19 mouse cellular contexts compared by ENCODE assay signal in the genomic region with DNA sequence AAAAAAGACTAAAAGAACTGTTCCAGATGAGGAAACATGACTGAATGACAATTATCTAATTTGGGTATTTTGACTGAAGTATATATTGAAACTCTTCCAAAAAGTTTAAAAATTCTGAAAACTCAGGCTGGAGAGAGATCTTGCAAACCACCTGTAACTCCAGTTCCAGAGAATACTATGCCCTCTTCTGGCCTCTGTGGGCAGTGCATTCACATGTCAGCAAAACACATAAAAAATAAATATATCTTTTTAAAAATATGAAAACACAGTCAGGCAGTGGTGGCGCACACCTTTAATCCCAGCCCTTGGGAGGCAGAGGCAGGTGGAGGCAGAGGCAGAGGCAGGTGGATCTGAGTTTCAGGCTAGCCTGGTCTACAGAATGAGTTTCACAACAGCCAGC. TPM values are rescaled to one million over a fixed set of nuclear protein-coding genes. Genes with fewer than 3 reads are reported as not detected.
A peak's percentile ranks its signal among the peaks of the same experiment; 100 is the strongest.
DNase-seq lines count a peak whose midpoint lies in the region; ATAC-seq and TF ChIP-seq lines count a peak whose summit lies in the region.
"Had no signal": no experiment of that assay in that cellular context is flagged by ENCODE, and none has a peak within 500 bp of the region (broad histone marks: within the 10 kb centered on the region; RNA-seq: fewer than 3 reads in every experiment).

No protein-coding gene starts in this region.

- no peaks in the 10 kb centered on the region for H3K9me3 ChIP-seq in lung, postnatal 0 days (ENCODE audit: low read length)
- H3K9me3 ChIP-seq in MEL (replicated peaks; ENCODE audit: insufficient read depth, low read length) = no peaks in the 10 kb centered on the region
- no peaks in the 10 kb centered on the region for H3K9me3 ChIP-seq in stomach, postnatal 0 days (ENCODE audit: control insufficient read depth, low read length)
- no peaks in the 10 kb centered on the region for H3K9me3 ChIP-seq in hindbrain, embryonic 13.5 days
- H3K9me3 ChIP-seq: heart, embryonic 13.5 days; limb, embryonic 15.5 days; neural tube, embryonic 13.5 days had no signal

- TF ChIP-seq CTCF in heart, adult 2 months (IDR thresholded peaks at IDR 0.05) = peak; percentile 38
- peak; percentile 33; the same call in 1 of the 2 replicates for TF ChIP-seq CTCF in lung, postnatal 0 days (IDR thresholded peaks at IDR 0.05)
- no peak for TF ChIP-seq CTCF in lung, adult 2 months (IDR thresholded peaks at IDR 0.05; ENCODE audit: insufficient read depth, low read length)
- peak; percentile 40 to 54 (median 42) for TF ChIP-seq CTCF in MEL (IDR thresholded peaks at IDR 0.05 in 2 of 3, conservative IDR thresholded peaks at IDR 0.05 in 1 of 3; ENCODE audit: control insufficient read depth in 1 of 3, insufficient read depth in 1 of 3, low read depth in 2 of 3, low read length in 3 of 3, poor library complexity in 1 of 3, severe bottlenecking in 1 of 3)
- TF ChIP-seq CTCF in stomach, postnatal 0 days (IDR thresholded peaks at IDR 0.05; ENCODE audit: low read depth) = peak; percentile 47

- DNase-seq in heart, adult 2 months = no peak
- DNase-seq in heart, adult 11 months = no peak
- no peak for DNase-seq in lung, postnatal 0 days (ENCODE audit: low spot score)
- DNase-seq in lung, adult 2 months = no peak
- DNase-seq in MEL (ENCODE audit: low read depth, low spot score) = peak; percentile 78
- peak; percentile 21 for DNase-seq in stomach, postnatal 0 days (ENCODE audit: low spot score)
- DNase-seq in frontal cortex, adult 2 months (ENCODE audit: extremely low spot score in 1 of 2, low spot score in 1 of 2) = no peak
- DNase-seq: adrenal gland, adult 2 months; gastrocnemius, postnatal 25 days had no signal

- no peaks in the 10 kb centered on the region; the same call in 1 of the 2 replicates for H3K4me1 ChIP-seq in heart, adult 2 months (ENCODE audit: control insufficient read depth, insufficient read depth, low read length)
- no peaks in the 10 kb centered on the region for H3K4me1 ChIP-seq in lung, postnatal 0 days (ENCODE audit: insufficient read depth, low read depth, low read length)
- no peaks in the 10 kb centered on the region; the same call in 1 of the 2 replicates for H3K4me1 ChIP-seq in lung, adult 2 months (ENCODE audit: control insufficient read depth, insufficient read depth, low read length)
- peaks cover 25 to 34% of the 10 kb centered on the region in 2 experiments for H3K4me1 ChIP-seq in MEL (ENCODE audit: control insufficient read depth in 1 of 2, insufficient read depth in 2 of 2, low read length in 2 of 2)
- H3K4me1 ChIP-seq in stomach, postnatal 0 days (replicated peaks; ENCODE audit: control insufficient read depth, insufficient read depth) = no peaks in the 10 kb centered on the region
- peaks cover 12% of the 10 kb centered on the region; the same call in 1 of the 2 replicates for H3K4me1 ChIP-seq in hindbrain, embryonic 13.5 days (replicated peaks)
- H3K4me1 ChIP-seq: heart, embryonic 13.5 days; limb, embryonic 15.5 days had no signal

- H3K36me3 ChIP-seq in heart, adult 2 months (ENCODE audit: control insufficient read depth, insufficient read depth, low read length) = no peaks in the 10 kb centered on the region
- H3K36me3 ChIP-seq in lung, postnatal 0 days (ENCODE audit: insufficient read depth, low read length) = no peaks in the 10 kb centered on the region
- peaks cover 0 to 57% of the 10 kb centered on the region in 2 experiments; a peak in 2 of 4 replicates for H3K36me3 ChIP-seq in MEL (ENCODE audit: control insufficient read depth in 1 of 2, insufficient read depth in 2 of 2, low read length in 2 of 2)
- H3K36me3 ChIP-seq in stomach, postnatal 0 days (ENCODE audit: control insufficient read depth, insufficient read depth, low read length) = no peaks in the 10 kb centered on the region
- H3K36me3 ChIP-seq in hindbrain, embryonic 13.5 days = no peaks in the 10 kb centered on the region
- H3K36me3 ChIP-seq: heart, embryonic 13.5 days; limb, embryonic 15.5 days; neural tube, embryonic 13.5 days had no signal

- 100% methylated on average over 1 of the region's 1 CpGs for WGBS in heart, adult 2 months
- 92% methylated on average over 1 of the region's 1 CpGs for WGBS in lung, postnatal 0 days
- WGBS in lung, adult 2 months = 94% methylated on average over 1 of the region's 1 CpGs
- 90% methylated on average over 1 of the region's 1 CpGs for WGBS in stomach, postnatal 0 days
- 100% methylated on average over 1 of the region's 1 CpGs for WGBS in hindbrain, embryonic 13.5 days

- intact Hi-C loops in heart, adult 2 months (cut with DNase I) = no loop called here

- no peaks in the 10 kb centered on the region for H3K79me2 ChIP-seq in heart, adult 2 months (replicated peaks; ENCODE audit: control insufficient read depth, insufficient read depth, low read length)
- peaks cover 4% of the 10 kb centered on the region; the same call in 1 of the 2 replicates for H3K79me2 ChIP-seq in MEL (ENCODE audit: control insufficient read depth, insufficient read depth, low read length, poor library complexity)

- no peak overlapping the region for H3K4me3 ChIP-seq in heart, adult 2 months
- no peak overlapping the region for H3K4me3 ChIP-seq in lung, postnatal 0 days (ENCODE audit: low read depth, low read length)
- no peak overlapping the region for H3K4me3 ChIP-seq in lung, adult 2 months (replicated peaks; ENCODE audit: extremely low read depth, low read depth, low read length)
- no peak overlapping the region for H3K4me3 ChIP-seq in MEL (ENCODE audit: control insufficient read depth in 1 of 2, insufficient read depth in 1 of 2, low read depth in 2 of 2, low read length in 2 of 2)
- no peak overlapping the region for H3K4me3 ChIP-seq in stomach, postnatal 0 days (ENCODE audit: low read depth, low read length)
- no peak overlapping the region for H3K4me3 ChIP-seq in hindbrain, embryonic 13.5 days
- H3K4me3 ChIP-seq: erythroblast, embryonic 14.5 days; heart, embryonic 13.5 days; limb, embryonic 15.5 days; neural tube, embryonic 13.5 days had no signal

- TF ChIP-seq EP300 in heart, adult 2 months (IDR thresholded peaks at IDR 0.05; ENCODE audit: insufficient read depth, low read depth, low read length) = no peak
- TF ChIP-seq EP300 in lung, postnatal 0 days (IDR thresholded peaks at IDR 0.05) = no peak
- TF ChIP-seq EP300 in MEL (IDR thresholded peaks at IDR 0.05; ENCODE audit: low read depth in 1 of 2, low read length in 2 of 2) = no peak
- TF ChIP-seq EP300 in stomach, postnatal 0 days (optimal IDR thresholded peaks at IDR 0.05) = no peak

- no peak overlapping the region for H3K4me2 ChIP-seq in lung, postnatal 0 days (replicated peaks; ENCODE audit: low read depth, low read length)
- H3K4me2 ChIP-seq in stomach, postnatal 0 days (replicated peaks; ENCODE audit: low read depth) = no peak overlapping the region
- H3K4me2 ChIP-seq in hindbrain, embryonic 13.5 days = no peak overlapping the region
- H3K4me2 ChIP-seq: heart, embryonic 13.5 days; limb, embryonic 15.5 days; neural tube, embryonic 13.5 days had no signal

- TF ChIP-seq POLR2A in heart, adult 2 months (IDR thresholded peaks at IDR 0.05; ENCODE audit: insufficient read depth, low read depth, low read length) = no peak
- no peak for TF ChIP-seq POLR2A in lung, adult 2 months (IDR thresholded peaks at IDR 0.05; ENCODE audit: borderline replicate concordance, extremely low read depth, low read depth, low read length)
- TF ChIP-seq POLR2A in MEL (IDR thresholded peaks at IDR 0.05; ENCODE audit: control insufficient read depth in 1 of 2, insufficient read depth in 1 of 2, low read depth in 1 of 2, low read length in 2 of 2, poor library complexity in 1 of 2) = no peak

- TF ChIP-seq RAD21 in MEL (IDR thresholded peaks at IDR 0.05; ENCODE audit: low read depth, low read length) = peak; percentile 33

- no peak overlapping the region for H3K9ac ChIP-seq in heart, adult 2 months (ENCODE audit: low read depth, low read length)
- no peak overlapping the region for H3K9ac ChIP-seq in lung, postnatal 0 days (replicated peaks; ENCODE audit: low read depth)
- H3K9ac ChIP-seq in MEL (ENCODE audit: control insufficient read depth, low read depth, low read length, poor library complexity, severe bottlenecking) = no peak overlapping the region
- no peak overlapping the region for H3K9ac ChIP-seq in stomach, postnatal 0 days (ENCODE audit: low read length)
- H3K9ac ChIP-seq in hindbrain, embryonic 13.5 days = no peak overlapping the region
- H3K9ac ChIP-seq: heart, embryonic 13.5 days; limb, embryonic 15.5 days; neural tube, embryonic 13.5 days had no signal

- no peak for ATAC-seq in lung, postnatal 0 days
- no peak for ATAC-seq in stomach, postnatal 0 days (ENCODE audit: low FRiP score, low TSS enrichment)
- ATAC-seq in hindbrain, embryonic 13.5 days (ENCODE audit: low FRiP score) = no peak
- ATAC-seq: forebrain, embryonic 16.5 days; intestine, embryonic 16.5 days; midbrain, embryonic 16.5 days had no signal

- H3K27ac ChIP-seq in heart, adult 2 months = no peak overlapping the region
- no peak overlapping the region for H3K27ac ChIP-seq in lung, postnatal 0 days (ENCODE audit: low read length)
- peak overlapping the region; percentile 58 for H3K27ac ChIP-seq in MEL (ENCODE audit: control insufficient read depth, low read depth, low read length)
- no peak overlapping the region for H3K27ac ChIP-seq in stomach, postnatal 0 days (replicated peaks)
- no peak overlapping the region for H3K27ac ChIP-seq in hindbrain, embryonic 13.5 days
- H3K27ac ChIP-seq: heart, embryonic 13.5 days; limb, embryonic 15.5 days; macrophage; neural tube, embryonic 13.5 days had no signal

- H3K27me3 ChIP-seq in heart, adult 2 months (ENCODE audit: control insufficient read depth, insufficient read depth, low read length) = no peaks in the 10 kb centered on the region
- H3K27me3 ChIP-seq in lung, postnatal 0 days (replicated peaks; ENCODE audit: insufficient read depth, low read length) = no peaks in the 10 kb centered on the region
- H3K27me3 ChIP-seq in MEL (ENCODE audit: control insufficient read depth in 1 of 2, insufficient read depth in 2 of 2, low read length in 2 of 2) = no peaks in the 10 kb centered on the region
- no peaks in the 10 kb centered on the region for H3K27me3 ChIP-seq in stomach, postnatal 0 days (ENCODE audit: control insufficient read depth, insufficient read depth, low read length)
- H3K27me3 ChIP-seq in hindbrain, embryonic 13.5 days = peaks cover 62% of the 10 kb centered on the region

RNA-seq across cellular contexts. Expression of a gene that starts 3.7 kb away (rescaled TPM):
- 1 to 10 TPM; 3.2 to 4.4 TPM for total RNA-seq in heart, adult 2 months (2021)
- polyA plus RNA-seq in heart, adult 2 months (2012; rRNA removed) = 3.3 and 5.0 TPM in 2 replicates
- 5.9 and 6.6 TPM in 2 replicates for polyA plus RNA-seq in lung, postnatal 0 days (2015; fragmentation: Nextera tagmentation; extraction: Ambion mirVana)
- polyA plus RNA-seq in lung, adult 2 months (2012; rRNA removed) = 6.2 and 8.0 TPM in 2 replicates
- 1.6 and 2.8 TPM in 2 replicates for total RNA-seq in MEL (2012; rRNA removed)
- polyA plus RNA-seq in MEL (2012; ENCODE audit: insufficient read depth in 1 of 2, insufficient read length in 2 of 2, low read depth in 1 of 2, low replicate concordance in 2 of 2, missing spikeins in 1 of 2) = 1 to 10 TPM in 1 of 2 experiments, not detected in 1; 3.9 TPM
- 4.7 and 5.4 TPM in 2 replicates for polyA plus RNA-seq in stomach, postnatal 0 days (2015; fragmentation: Nextera tagmentation; extraction: Ambion mirVana)
- polyA plus RNA-seq in frontal cortex, adult 2 months (2012; rRNA removed) = 31.2 and 38.7 TPM in 2 replicates
- polyA plus RNA-seq in hindbrain, embryonic 13.5 days (2015; fragmentation: Nextera tagmentation; extraction: Ambion mirVana) = 26.5 and 26.6 TPM in 2 replicates
- polyA plus RNA-seq: erythroblast, embryonic 14.5 days had no signal

RNA-seq across cellular contexts. Expression of a gene that starts 18.6 kb away (rescaled TPM):
- total RNA-seq in heart, adult 2 months (2021) = 10 to 100 TPM; 13.3 to 13.6 TPM
- 16.1 and 18.8 TPM in 2 replicates for polyA plus RNA-seq in heart, adult 2 months (2012; rRNA removed)
- polyA plus RNA-seq in lung, postnatal 0 days (2015; fragmentation: Nextera tagmentation; extraction: Ambion mirVana) = 13.5 and 14.0 TPM in 2 replicates
- polyA plus RNA-seq in lung, adult 2 months (2012; rRNA removed) = 26.9 and 34.2 TPM in 2 replicates
- total RNA-seq in MEL (2012; rRNA removed) = 14.9 and 19.8 TPM in 2 replicates
- polyA plus RNA-seq in MEL (2012; ENCODE audit: insufficient read depth in 1 of 2, insufficient read length in 2 of 2, low read depth in 1 of 2, low replicate concordance in 2 of 2, missing spikeins in 1 of 2) = 10 to 100 TPM in 1 of 2 experiments, not detected in 1; 38.1 TPM
- polyA plus RNA-seq in stomach, postnatal 0 days (2015; fragmentation: Nextera tagmentation; extraction: Ambion mirVana) = 12.3 and 12.9 TPM in 2 replicates
- 179 and 204 TPM in 2 replicates for polyA plus RNA-seq in frontal cortex, adult 2 months (2012; rRNA removed)
- polyA plus RNA-seq in hindbrain, embryonic 13.5 days (2015; fragmentation: Nextera tagmentation; extraction: Ambion mirVana) = 55.6 and 56.5 TPM in 2 replicates

RNA-seq across cellular contexts. Expression of a gene that starts 44.9 kb away (rescaled TPM):
- under 1 TPM; 0.42 to 0.96 TPM for total RNA-seq in heart, adult 2 months (2021)
- 0.43 and 1.3 TPM in 2 replicates for polyA plus RNA-seq in heart, adult 2 months (2012; rRNA removed)
- 1.1 TPM in 2 replicates for polyA plus RNA-seq in lung, postnatal 0 days (2015; fragmentation: Nextera tagmentation; extraction: Ambion mirVana)
- polyA plus RNA-seq in lung, adult 2 months (2012; rRNA removed) = 2.4 and 2.8 TPM in 2 replicates
- not detected in 2 replicates for total RNA-seq in MEL (2012; rRNA removed)
- not detected for polyA plus RNA-seq in MEL (2012; ENCODE audit: insufficient read depth in 1 of 2, insufficient read length in 2 of 2, low read depth in 1 of 2, low replicate concordance in 2 of 2, missing spikeins in 1 of 2)
- 1.0 and 1.3 TPM in 2 replicates for polyA plus RNA-seq in stomach, postnatal 0 days (2015; fragmentation: Nextera tagmentation; extraction: Ambion mirVana)
- polyA plus RNA-seq in frontal cortex, adult 2 months (2012; rRNA removed) = 8.9 and 10.4 TPM in 2 replicates
- polyA plus RNA-seq in hindbrain, embryonic 13.5 days (2015; fragmentation: Nextera tagmentation; extraction: Ambion mirVana) = 8.9 and 10.1 TPM in 2 replicates
- total RNA-seq: hematopoietic stem cell, adult 5-6 weeks had no signal
- polyA plus RNA-seq: erythroblast, embryonic 14.5 days; macrophage had no signal

Comparison
In these comparisons a context has a peak if more than half of its experiments do, and no peak if none do; other contexts are left out.
1. DNase-seq: peak in MEL (single experiment) and stomach, postnatal 0 days (single experiment); none in heart, adult 2 months (0 of 2), heart, adult 11 months (single experiment), lung, postnatal 0 days (single experiment), lung, adult 2 months (single experiment) and frontal cortex, adult 2 months (0 of 2).